Mouse (Mus musculus) forebrain, embryonic 14.5 days (tissue): ENCODE measurements around the gene 4933412E24Rik. TPM values are rescaled to one million over a fixed set of nuclear protein-coding genes. Genes with fewer than 3 reads are reported as not detected.

Source experiments
- ATAC-seq: fragments of 200-750 bp; cut with Nextera tagmentation; 2 replicates; pipeline ENCODE4 v1.8.0; 2017; ENCODE audit warnings: mild to moderate bottlenecking, moderate library complexity
- DNase-seq: peaks from one replicate; pipeline ENCODE4 v3.0.0-alpha.2; 2015; ENCODE audit warnings: low spot score
- H3K27ac ChIP-seq: fragments of 300-500 bp; sonication (generic); 2 replicates; pipeline ENCODE4 v1.5.1; 2014; ENCODE audit warnings: low read depth, mild to moderate bottlenecking, control low read depth, low read length, moderate library complexity
- H3K27me3 ChIP-seq: fragments of 300-500 bp; sonication (generic); replicated peaks from 2 replicates; pipeline ENCODE4 v1.6.1; 2014; ENCODE audit warnings: low read length, control low read depth, mixed read lengths; ENCODE audit not compliant: control insufficient read depth, insufficient read depth
- H3K36me3 ChIP-seq: fragments of 300-500 bp; sonication (generic); 2 replicates; pipeline ENCODE4 v1.6.1; 2014; ENCODE audit warnings: low read length, control low read depth; ENCODE audit not compliant: control insufficient read depth, insufficient read depth
- H3K4me1 ChIP-seq: fragments of 300-500 bp; sonication (generic); 2 replicates; pipeline ENCODE4 v1.6.1; 2014; ENCODE audit warnings: antibody characterized with exemption, low read length, control low read depth; ENCODE audit not compliant: control insufficient read depth, insufficient read depth
- H3K4me2 ChIP-seq: fragments of 300-500 bp; sonication (generic); 2 replicates; pipeline ENCODE4 v1.6.1; 2014; ENCODE audit warnings: mild to moderate bottlenecking, control low read depth, low read length
- H3K4me3 ChIP-seq: fragments of 300-500 bp; sonication (generic); 2 replicates; pipeline ENCODE4 v1.5.1; 2014; ENCODE audit warnings: low read depth, low read length, control low read depth
- H3K9ac ChIP-seq: fragments of 300-500 bp; sonication (generic); 2 replicates; pipeline ENCODE4 v1.6.1; 2014; ENCODE audit warnings: mild to moderate bottlenecking, low read length, control low read depth, moderate library complexity
- H3K9me3 ChIP-seq: fragments of 300-500 bp; sonication (generic); replicated peaks from 2 replicates; pipeline ENCODE4 v1.6.1; 2016; ENCODE audit warnings: low read length, control low read depth, mixed read lengths; ENCODE audit not compliant: control insufficient read depth
- WGBS: fragments of 180-500 bp; shearing (Covaris S2); extraction: QIAGEN DNeasy Blood & Tissue Kit; methylation state at CpG from one replicate; pipeline ENCODE4 v1.1.7; 2014; 5-methylcytosine and 5-hydroxymethylcytosine counted together
- polyA plus RNA-seq: library from polyadenylated mRNA; unstranded; fragments of >200 nt; fragmentation: Nextera tagmentation; extraction: Ambion mirVana; gene quantifications from 2 replicates; pipeline ENCODE4 v1.2.1, GENCODE M21; 2014

The 4933412E24Rik gene
- not detected in 2 replicates for polyA plus RNA-seq

DNA sequence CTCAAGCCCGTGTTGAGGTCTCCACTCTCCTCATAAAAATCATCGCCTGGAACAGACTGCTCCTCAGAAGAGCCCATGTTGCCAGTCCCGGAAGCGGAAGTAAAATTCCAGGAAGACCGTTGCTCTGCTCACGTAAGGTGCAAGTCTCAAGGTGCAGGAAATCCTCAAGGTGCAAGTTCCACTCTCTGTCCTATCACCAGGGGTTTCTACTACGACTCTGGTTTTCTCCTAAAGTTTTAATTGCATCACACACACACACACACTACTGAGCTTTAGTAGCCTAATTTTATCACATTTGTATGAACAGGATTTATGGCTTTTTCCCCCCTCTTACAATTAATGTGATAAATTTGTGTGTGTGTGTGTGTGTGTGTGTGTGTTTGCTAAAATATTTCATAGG lies at the start of gene 4933412E24Rik:
Gene 4933412E24Rik, minus strand, starts transcription at position 101 of the 400 bp plus-strand sequence.
- no peaks in the 10 kb centered on the region for H3K9me3 ChIP-seq
- no peaks in the 10 kb centered on the region for H3K36me3 ChIP-seq
- 92% methylated on average over 7 of the region's 7 CpGs for WGBS
- H3K4me3 ChIP-seq, result no peak within 1 kb of the TSS
- DNase-seq (no peak), ATAC-seq (no peak)
- H3K4me2 ChIP-seq, result no peak within 1 kb of the TSS
- no peaks in the 10 kb centered on the region for H3K27me3 ChIP-seq
- no peaks in the 10 kb centered on the region for H3K4me1 ChIP-seq
- no peak within 1 kb of the TSS for H3K9ac ChIP-seq
- no peak within 1 kb of the TSS for H3K27ac ChIP-seq

GRCm38 (mm10) chr15:60030728-60031127 lies 14.3 kb upstream of the 4933412E24Rik start:
- H3K27me3 ChIP-seq, result no peaks in the 10 kb centered on the region
- H3K27ac ChIP-seq, result no peak overlapping the region
- WGBS, result 53% methylated on average over 3 of the region's 3 CpGs
- ATAC-seq (no peak), DNase-seq (no peak)
- no peaks in the 10 kb centered on the region for H3K36me3 ChIP-seq
- no peaks in the 10 kb centered on the region for H3K4me1 ChIP-seq
- no peak overlapping the region for H3K4me3 ChIP-seq
- H3K9ac ChIP-seq, result no peak overlapping the region
- no peak overlapping the region for H3K4me2 ChIP-seq
- H3K9me3 ChIP-seq, result no peaks in the 10 kb centered on the region

DNA sequence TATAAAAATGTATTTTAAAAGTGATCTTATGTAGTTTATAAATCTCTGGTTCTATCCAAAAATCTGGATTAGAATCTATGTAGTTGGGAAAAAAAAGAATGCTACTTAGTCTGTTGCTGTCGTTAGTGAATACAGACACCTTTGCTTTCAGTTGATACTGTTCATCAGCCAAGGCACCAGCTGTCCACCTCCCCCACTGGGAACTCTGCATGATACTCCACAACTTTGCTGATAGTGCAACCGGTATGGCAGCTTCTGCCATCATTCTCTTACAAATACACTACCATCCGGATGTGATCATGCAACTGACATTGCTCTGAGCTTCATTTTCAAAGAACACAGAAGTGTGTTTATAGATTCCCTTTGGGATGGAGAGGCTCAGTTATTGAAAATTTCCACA lies 4.8 kb upstream of the 4933412E24Rik start:
- no peak overlapping the region for H3K4me3 ChIP-seq
- WGBS, result 59% methylated on average over 3 of the region's 3 CpGs
- H3K36me3 ChIP-seq, result no peaks in the 10 kb centered on the region
- ATAC-seq, result no peak
- no peak overlapping the region for H3K4me2 ChIP-seq
- H3K9me3 ChIP-seq, result no peaks in the 10 kb centered on the region
- H3K4me1 ChIP-seq, result no peaks in the 10 kb centered on the region
- H3K9ac ChIP-seq, result no peak overlapping the region
- DNase-seq, result no peak
- H3K27ac ChIP-seq, result no peak overlapping the region
- H3K27me3 ChIP-seq, result no peaks in the 10 kb centered on the region

- H3K9me3 ChIP-seq, result no peaks in the 10 kb centered on the region
- H3K36me3 ChIP-seq, result no peaks in the 10 kb centered on the region
- H3K27ac ChIP-seq, result no peak overlapping the region
- H3K27me3 ChIP-seq, result no peaks in the 10 kb centered on the region
- no peak for ATAC-seq
- 91% methylated on average over 4 of the region's 4 CpGs for WGBS
- no peak overlapping the region for H3K4me2 ChIP-seq
- no peak for DNase-seq
- no peak overlapping the region for H3K4me3 ChIP-seq
- H3K4me1 ChIP-seq, result no peaks in the 10 kb centered on the region
- no peak overlapping the region for H3K9ac ChIP-seq
Observed at GRCm38 (mm10) chr15:60010199-60010598, 6.2 kb downstream of the 4933412E24Rik start.

DNA sequence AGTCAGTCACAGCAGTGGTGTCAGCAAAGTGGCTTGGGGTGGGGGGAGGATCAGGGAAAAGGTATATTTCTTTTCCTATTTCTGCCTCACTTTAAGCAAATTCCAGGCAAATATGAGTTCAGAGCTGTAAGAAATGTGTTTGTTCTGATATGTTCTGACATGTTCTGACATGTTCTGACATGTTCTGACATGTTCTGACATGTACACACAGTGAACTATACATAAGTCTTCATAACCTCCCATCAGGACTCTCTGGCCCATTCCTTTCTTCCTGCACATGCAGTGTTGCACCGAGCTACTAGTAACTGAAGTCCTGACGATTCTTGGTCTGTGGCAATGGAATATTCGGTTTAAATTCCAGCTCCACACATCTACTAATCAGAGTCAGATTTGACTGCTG lies 6.8 kb downstream of the 4933412E24Rik start:
- Histone ChIP-seq H3K27ac (no peak overlapping the region), H3K9me3 (no peaks in the 10 kb centered on the region), H3K27me3 (no peaks in the 10 kb centered on the region), H3K4me2 (no peak overlapping the region), H3K9ac (no peak overlapping the region), H3K4me3 (no peak overlapping the region), H3K4me1 (no peaks in the 10 kb centered on the region), H3K36me3 (no peaks in the 10 kb centered on the region)
- DNase-seq (no peak), ATAC-seq (no peak)
- WGBS, result 86% methylated on average over 3 of the region's 3 CpGs

DNA sequence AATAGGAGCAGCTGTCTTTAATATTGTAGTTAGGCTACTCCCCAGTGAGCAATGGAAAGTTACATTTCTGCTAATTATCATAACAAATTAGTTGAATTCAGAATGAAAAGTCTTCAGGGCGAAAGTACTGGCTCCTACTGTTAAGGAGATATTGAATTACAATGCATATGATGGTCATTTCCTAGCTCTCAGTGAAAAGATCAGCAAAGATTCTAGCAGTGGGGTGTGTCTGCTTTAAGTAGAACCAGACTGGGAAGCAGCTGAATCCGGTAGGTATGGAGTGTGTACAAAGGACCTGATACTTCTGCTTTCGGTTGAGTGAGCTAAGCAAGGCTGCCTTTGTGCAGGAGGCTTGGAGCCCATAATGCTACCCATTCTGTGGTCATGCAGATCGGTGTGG lies 32.6 kb downstream of the 4933412E24Rik start:
- H3K4me3 ChIP-seq, result no peak overlapping the region
- no peak overlapping the region for H3K27ac ChIP-seq
- no peaks in the 10 kb centered on the region for H3K9me3 ChIP-seq
- no peaks in the 10 kb centered on the region for H3K27me3 ChIP-seq
- WGBS, result 34% methylated on average over 4 of the region's 4 CpGs
- H3K36me3 ChIP-seq, result no peaks in the 10 kb centered on the region
- H3K9ac ChIP-seq, result no peak overlapping the region
- no peaks in the 10 kb centered on the region for H3K4me1 ChIP-seq
- no peak overlapping the region for H3K4me2 ChIP-seq
- ATAC-seq (no peak), DNase-seq (no peak)

DNA sequence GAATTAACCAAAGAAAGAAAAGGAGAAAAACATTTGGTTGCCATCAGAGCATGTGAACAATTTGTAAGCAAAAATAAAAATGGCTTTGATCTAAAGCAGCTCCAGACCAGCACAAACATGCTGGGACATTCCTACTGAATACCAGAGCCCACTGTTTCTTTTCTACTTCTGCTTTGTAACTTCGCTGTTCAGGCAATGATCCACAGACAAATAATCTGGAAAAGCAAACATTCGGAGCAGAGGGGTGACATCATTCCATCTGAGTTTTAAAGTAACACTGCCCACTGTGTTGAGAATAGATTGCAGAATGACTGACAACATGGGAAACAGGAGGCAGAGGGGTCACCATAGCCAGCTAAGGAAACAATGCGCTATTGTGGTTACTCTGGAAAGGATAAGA lies 41.1 kb downstream of the 4933412E24Rik start:
- ATAC-seq, result peak; percentile 47
- 41% methylated on average over 3 of the region's 3 CpGs for WGBS

GRCm38 (mm10) chr15:59974584-59974983 lies 41.8 kb downstream of the 4933412E24Rik start:
- Histone ChIP-seq H3K4me2 (no peak overlapping the region), H3K4me1 (peaks cover 16% of the 10 kb centered on the region), H3K27me3 (no peaks in the 10 kb centered on the region), H3K9ac (no peak overlapping the region), H3K9me3 (no peaks in the 10 kb centered on the region), H3K4me3 (no peak overlapping the region), H3K27ac (no peak overlapping the region), H3K36me3 (no peaks in the 10 kb centered on the region)
- DNase-seq, result no peak
- WGBS, result 71% methylated on average over 5 of the region's 5 CpGs
- ATAC-seq, result no peak; the same call in 1 of the 2 replicates

More for the DNA sequence above, 41.1 kb downstream of the 4933412E24Rik start:
- no peaks in the 10 kb centered on the region for H3K27me3 ChIP-seq
- no peaks in the 10 kb centered on the region for H3K36me3 ChIP-seq
- H3K4me1 ChIP-seq, result peaks cover 16% of the 10 kb centered on the region
- no peaks in the 10 kb centered on the region for H3K9me3 ChIP-seq
- no peak overlapping the region for H3K27ac ChIP-seq
- H3K9ac ChIP-seq, result no peak overlapping the region
- no peak overlapping the region for H3K4me2 ChIP-seq
- DNase-seq, result peak; percentile 17
- no peak overlapping the region for H3K4me3 ChIP-seq

DNA sequence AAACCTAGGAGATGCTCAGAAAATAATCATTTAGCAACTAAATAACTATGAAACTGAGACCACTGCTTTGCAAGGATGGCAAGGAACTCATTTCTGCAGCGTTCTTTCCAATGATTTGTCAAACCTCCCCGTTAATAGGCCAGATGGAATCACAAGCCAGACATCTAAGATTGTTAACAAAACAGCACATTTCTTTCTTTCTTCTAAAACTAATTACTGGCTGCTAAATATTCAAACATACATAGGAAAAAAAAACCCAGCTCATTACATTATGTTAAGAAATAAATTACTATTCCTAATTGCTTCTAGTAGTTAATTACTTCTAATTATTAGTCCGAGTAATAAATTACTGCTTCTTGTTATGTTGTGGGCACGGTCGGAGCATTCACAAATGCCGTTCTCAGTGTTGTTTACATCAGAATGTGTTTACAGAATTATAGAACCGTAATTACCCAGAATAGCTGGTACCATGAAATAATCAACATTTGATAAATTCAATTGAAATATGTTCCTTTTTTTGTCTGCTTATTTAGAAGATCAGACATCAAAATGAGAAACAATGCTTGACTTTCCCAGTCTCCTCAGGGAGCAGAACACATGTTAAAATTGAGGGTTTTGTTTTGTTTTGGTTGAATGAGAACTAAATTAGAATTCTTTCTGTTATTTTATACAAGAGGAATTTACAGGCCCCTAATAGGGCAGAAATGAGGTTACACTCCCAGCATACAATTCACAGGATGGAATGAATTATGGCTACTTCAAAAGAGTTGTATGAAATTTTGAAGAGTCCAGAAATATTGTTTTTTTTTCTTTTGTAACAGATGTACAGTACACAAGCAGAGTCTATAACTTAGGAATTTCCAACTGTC lies 42.5 kb downstream of the 4933412E24Rik start:
- H3K36me3 ChIP-seq, result no peaks in the 10 kb centered on the region
- ATAC-seq (peak; percentile 74), DNase-seq (peak; percentile 84)
- H3K9me3 ChIP-seq, result no peaks in the 10 kb centered on the region
- H3K27me3 ChIP-seq, result no peaks in the 10 kb centered on the region
- no peak overlapping the region for H3K9ac ChIP-seq
- peaks cover 16% of the 10 kb centered on the region for H3K4me1 ChIP-seq
- WGBS, result 12% methylated on average over 7 of the region's 7 CpGs
- no peak overlapping the region for H3K27ac ChIP-seq
- no peak overlapping the region for H3K4me3 ChIP-seq
- H3K4me2 ChIP-seq, result no peak overlapping the region
